Mouse (Mus musculus): Measurements from ENCODE around the gene Sft2d1. TPM values are rescaled to one million over a fixed set of nuclear protein-coding genes. Genes with fewer than 3 reads are reported as not detected.

The Sft2d1 gene
- 20.8 and 32.2 TPM in 2 replicates for total RNA-seq (2017)

DNA sequence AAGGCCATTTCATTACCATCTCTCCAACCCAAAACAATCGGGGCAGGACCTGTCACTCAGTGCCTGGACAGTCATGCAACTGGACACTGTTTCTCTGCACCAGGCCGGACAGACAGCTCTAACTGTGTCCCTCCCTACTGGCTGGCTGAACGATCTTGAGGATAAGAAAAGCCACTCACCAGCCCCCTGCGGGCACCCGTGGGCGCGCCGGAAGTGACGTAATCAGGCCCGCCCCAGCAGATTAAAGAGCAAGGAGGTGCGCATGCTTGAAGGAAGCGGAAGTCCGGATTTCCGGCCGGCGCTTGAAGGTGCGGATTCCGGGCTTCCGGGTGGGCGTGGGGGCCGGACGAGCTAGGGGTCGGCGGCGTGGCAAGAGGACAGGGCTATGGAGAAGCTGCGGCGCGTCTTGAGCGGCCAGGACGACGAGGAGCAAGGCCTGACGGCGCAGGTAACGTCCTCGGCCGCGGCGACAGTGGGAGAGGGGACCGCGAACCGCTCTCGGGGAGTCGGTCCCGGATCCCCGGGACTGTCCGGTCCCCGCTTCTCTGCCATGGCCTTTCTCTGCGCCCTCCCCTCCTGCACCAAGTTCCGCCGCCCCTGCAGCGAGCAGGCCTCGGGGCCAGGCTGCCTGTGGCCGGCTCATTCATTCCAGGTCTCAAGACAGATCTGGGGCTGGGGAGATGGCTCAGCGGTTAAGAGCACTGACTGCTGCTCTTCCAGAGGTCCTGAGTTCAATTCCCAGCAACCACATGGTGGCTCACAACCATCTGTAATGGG, at the start of gene Sft2d1:
Gene Sft2d1, plus strand, starts transcription at position 265 of the 777 bp plus-strand sequence.
- ATAC-seq (replicated peaks; ENCODE audit: low read depth, poor library complexity, severe bottlenecking) = peak; percentile 86

- peak; percentile 92 for ATAC-seq (replicated peaks; ENCODE audit: low read depth, poor library complexity, severe bottlenecking)
Observed at GRCm38 (mm10) chr17:8264638-8265037, 46.3 kb upstream of the Sft2d1 start.

DNA sequence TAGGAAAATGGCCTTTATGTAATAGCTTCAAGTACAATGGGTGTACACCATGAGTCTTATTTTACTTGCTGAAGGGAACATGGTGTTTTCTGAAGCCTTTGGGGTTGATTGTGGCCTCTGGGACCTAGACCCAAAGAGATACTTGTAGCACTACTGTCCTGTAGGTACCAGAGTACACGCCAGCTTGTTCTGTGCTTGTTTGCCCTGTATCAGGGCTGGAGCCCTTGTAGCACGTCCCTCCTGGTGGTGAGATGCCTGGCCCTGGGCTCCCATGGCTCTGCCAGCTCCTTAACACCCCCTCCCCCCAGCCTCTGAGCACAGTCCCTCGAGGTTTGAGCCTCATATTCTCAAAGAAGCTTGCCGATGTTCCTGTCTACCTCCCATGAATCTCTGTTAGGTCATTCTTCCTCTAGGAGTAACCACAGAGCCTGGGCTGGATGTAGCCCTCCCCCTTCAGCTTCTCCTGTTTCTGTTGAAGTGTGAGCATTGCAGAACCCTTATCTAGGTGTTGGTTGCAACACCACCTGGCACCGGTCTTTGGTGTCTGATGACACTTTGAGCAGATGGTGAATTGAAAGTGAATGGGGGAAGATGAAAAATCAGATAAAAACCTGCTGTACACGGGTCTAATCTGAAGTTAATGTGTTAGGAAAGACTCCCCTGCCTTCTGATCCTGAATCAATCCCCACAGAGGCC, 38.7 kb upstream of the Sft2d1 start:
- ATAC-seq (replicated peaks; ENCODE audit: low read depth, poor library complexity, severe bottlenecking) = peak; percentile 31

DNA sequence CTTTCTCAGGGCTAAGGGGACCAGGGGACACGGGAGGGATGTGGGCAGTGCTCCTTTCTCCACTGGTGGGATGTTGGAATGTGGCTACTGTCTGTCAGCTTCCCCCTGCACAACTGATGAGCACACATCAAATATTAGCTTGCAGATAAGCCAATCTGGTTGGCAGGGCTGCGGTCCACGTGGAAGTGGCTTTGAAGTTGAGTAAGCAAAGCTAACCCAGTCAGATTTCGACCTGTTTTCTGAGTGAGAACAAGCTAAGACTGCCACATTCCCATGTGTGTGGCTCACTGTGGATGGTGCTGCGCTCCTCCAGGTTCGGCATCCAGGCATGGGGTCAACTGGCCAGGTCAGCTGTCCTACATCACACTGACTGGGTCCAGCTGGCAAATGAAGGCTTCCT, 38.0 kb upstream of the Sft2d1 start:
- 0 out of 2 replicates have a peak, but pooled peaks have one; percentile 16 for ATAC-seq (replicated peaks; ENCODE audit: low read depth, poor library complexity, severe bottlenecking)

DNA sequence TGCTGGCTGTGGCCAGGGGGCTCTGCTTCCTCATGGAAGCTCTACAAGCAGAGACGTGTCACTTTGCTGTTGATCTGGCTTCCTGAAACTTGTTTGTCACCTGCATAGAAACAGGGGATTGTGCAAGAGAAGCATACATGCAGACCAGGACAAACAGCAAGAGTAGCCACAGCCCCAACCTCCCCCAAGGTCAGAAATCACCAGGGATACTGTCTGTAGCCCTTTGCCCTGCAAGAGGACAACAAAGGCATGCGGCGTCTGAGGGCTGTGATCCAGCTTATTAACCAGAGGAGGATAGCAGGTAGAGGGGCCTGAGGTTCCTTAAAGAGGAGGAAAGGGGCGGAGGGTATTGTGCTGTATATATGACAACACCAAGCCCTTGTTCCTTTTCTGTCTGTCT, 34.8 kb upstream of the Sft2d1 start:
- no peak for ATAC-seq (replicated peaks; ENCODE audit: low read depth, poor library complexity, severe bottlenecking)

- ATAC-seq (replicated peaks; ENCODE audit: low read depth, poor library complexity, severe bottlenecking) = 0 out of 2 replicates have a peak, but pooled peaks have one; percentile 40
Observed at GRCm38 (mm10) chr17:8276680-8277079, 34.2 kb upstream of the Sft2d1 start.

DNA sequence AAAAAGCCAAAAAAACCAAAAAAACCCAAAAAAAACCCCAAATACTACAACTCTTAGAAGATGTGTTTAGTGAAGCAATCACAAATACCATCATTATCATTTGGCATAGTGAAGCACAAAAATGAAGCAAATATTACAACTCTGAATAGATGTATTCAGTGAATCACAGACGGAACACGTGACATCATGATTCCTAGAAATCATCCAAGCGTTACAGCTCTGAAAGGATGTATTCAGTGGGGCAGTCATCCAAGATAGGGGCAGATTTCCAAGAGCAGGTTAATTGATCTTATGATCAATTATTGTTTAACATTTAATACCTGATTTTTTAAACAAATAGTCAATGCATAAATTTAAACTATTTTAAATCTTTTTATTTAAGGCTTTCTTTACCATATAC, 33.6 kb upstream of the Sft2d1 start:
- ATAC-seq (replicated peaks; ENCODE audit: low read depth, poor library complexity, severe bottlenecking) = no peak

- no peak for ATAC-seq (replicated peaks; ENCODE audit: low read depth, poor library complexity, severe bottlenecking)
Observed at GRCm38 (mm10) chr17:8278356-8278755, 32.5 kb upstream of the Sft2d1 start.

GRCm38 (mm10) chr17:8282821-8283525, 27.9 kb upstream of the Sft2d1 start, which contains the start of gene Mpc1:
Gene Mpc1, plus strand, starts transcription at chr17:8282904.
- peak; percentile 49 for ATAC-seq (replicated peaks; ENCODE audit: low read depth, poor library complexity, severe bottlenecking)

DNA sequence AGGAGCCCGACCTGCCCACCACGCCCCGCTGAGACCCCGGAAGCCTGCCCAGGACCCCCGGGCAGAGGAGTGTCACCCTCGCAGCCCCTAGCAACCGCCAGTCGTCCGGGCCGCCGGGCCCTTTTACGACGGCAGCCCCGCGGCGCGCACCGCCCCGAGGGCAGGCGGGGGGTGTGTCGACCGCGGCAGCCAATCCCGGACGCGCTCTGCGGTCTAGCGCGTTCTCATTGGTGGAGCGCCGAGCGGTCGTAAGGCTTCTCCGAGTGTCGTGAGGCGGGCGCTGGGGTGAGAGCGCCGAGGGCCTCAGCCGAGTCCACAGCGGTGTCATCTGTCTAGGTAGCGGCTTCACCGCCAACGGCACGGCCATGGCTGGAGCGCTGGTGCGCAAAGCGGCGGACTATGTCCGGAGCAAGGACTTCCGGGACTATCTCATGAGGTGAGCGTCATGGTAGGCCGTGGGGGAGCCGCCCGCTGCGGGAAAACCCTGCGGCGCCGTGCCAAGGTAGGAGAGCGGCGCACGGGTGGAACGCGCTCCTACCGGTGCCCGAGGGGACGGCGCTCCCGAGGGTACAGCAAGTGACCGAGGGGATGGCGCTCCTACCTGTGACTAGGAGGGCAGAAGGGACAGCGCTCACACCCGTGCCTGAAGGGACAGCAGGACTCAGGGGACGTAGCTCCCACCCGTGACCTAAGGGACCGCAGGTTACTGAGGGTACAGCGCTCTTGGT, 27.2 kb upstream of the Sft2d1 start:
- peak; percentile 90 for ATAC-seq (replicated peaks; ENCODE audit: low read depth, poor library complexity, severe bottlenecking)

DNA sequence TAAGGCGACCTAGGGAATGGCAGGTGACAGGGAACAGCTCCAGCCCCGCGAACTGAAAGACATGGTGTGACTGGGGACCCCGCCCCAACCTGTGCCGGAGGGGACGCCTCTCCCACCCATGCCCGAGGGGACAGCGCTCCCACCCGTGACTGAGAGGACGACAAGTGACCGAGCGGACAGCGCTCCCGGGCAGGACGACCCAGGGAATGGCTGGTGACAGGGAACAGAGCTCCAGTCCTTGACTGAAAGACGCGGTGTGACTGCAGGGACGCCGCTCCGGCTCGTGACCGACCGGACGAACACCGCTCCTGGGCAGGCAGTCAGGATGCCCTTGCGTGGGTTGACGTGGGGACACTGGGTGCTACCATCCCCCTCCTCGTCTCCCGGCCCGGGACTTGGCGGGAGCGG, 26.6 kb upstream of the Sft2d1 start:
- ATAC-seq (replicated peaks; ENCODE audit: low read depth, poor library complexity, severe bottlenecking) = 0 out of 2 replicates have a peak, but pooled peaks have one; percentile 2

DNA sequence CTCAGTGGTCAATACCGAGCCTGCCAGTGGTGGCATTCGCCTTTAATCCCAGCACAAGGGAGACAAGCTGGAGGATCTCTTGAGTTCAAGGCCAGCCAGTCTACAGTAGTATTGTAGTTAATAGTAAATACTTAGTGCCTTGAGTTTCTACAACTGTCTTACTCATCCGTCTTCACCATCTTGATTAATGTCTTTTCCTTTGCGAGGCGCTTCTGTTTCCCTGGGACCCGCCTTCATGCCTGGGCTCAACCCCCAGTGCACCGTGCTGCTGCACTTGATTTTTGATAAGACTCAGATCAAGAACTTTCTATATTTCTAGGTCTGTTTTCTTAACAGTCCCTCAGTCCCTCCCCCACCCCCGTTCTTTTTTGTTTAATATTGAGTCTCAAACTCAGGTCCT, 25.8 kb upstream of the Sft2d1 start:
- ATAC-seq (replicated peaks; ENCODE audit: low read depth, poor library complexity, severe bottlenecking) = no peak

GRCm38 (mm10) chr17:8286987-8287386, 23.9 kb upstream of the Sft2d1 start:
- no peak for ATAC-seq (replicated peaks; ENCODE audit: low read depth, poor library complexity, severe bottlenecking)

GRCm38 (mm10) chr17:8289993-8290679, 20.8 kb upstream of the Sft2d1 start:
- no peak for ATAC-seq (replicated peaks; ENCODE audit: low read depth, poor library complexity, severe bottlenecking)

- ATAC-seq (replicated peaks; ENCODE audit: low read depth, poor library complexity, severe bottlenecking) = no peak
Observed at GRCm38 (mm10) chr17:8290736-8291135, 20.2 kb upstream of the Sft2d1 start.

DNA sequence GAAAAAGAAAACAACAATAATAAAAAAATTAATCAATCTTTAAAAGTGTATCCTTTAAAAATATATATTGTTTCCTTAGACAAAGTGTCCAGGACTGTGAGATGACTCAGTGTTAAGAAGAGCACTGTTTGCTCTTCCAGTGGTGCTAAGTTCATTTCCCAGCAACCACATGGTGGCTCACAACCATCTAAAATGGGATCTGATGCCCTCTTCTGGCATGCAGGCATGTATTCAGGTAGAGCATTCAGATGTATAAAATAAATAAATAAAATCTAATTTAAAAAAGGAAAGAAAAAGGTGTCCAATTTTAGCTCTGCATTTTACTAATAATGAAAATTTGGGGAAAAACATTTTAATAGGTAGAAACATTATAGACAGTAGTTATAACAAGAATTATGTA, 15.1 kb upstream of the Sft2d1 start:
- no peak for ATAC-seq (replicated peaks; ENCODE audit: low read depth, poor library complexity, severe bottlenecking)

GRCm38 (mm10) chr17:8296313-8296844, 14.5 kb upstream of the Sft2d1 start:
- no peak for ATAC-seq (replicated peaks; ENCODE audit: low read depth, poor library complexity, severe bottlenecking)

- no peak for ATAC-seq (replicated peaks; ENCODE audit: low read depth, poor library complexity, severe bottlenecking)
Observed at GRCm38 (mm10) chr17:8297746-8298145, 13.2 kb upstream of the Sft2d1 start.

DNA sequence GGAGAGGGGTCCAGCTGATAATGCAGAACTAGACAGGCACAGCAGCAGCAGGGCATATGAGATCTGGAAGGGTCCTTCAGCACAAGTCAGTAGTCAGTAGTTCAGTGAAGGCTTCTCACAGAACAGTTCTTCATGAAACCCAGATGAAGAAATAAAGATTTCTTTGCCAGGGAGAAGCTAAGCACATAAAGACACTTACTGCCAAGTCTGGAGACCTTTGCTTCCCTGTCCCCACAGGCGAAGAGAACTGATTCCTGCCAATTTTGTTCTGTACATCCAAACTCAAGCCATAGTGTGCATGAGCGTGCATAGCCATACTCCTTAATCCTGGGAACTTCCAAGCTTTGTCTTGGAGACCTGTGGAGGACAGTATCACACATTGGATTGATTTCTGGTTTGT, 12.6 kb upstream of the Sft2d1 start:
- ATAC-seq (replicated peaks; ENCODE audit: low read depth, poor library complexity, severe bottlenecking) = no peak

All from common myeloid progenitor, adult 5-6 weeks (primary cell).